Mouse (Mus musculus): ENCODE measurements around the gene Adra2b.

Gene Adra2b

DNA sequence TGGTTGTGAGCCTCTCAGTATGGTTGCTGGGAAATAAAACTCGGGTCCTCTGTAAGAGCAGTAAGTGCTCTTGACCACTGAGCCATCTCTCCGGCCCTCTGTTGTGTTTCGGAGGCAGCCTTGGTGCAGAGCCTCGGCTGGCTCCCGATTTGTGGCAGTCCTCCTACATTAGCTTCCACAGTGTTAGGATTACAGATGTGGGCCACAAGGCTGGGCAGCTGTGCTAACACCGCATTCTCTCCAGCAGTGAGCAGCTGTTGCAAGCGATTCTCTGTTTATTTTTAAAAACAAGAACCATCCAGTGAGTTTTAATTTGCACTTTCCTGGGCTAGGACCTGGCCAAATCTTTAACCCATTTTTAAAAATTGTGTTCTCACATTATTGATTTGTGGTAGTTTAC lies 20.9 kb downstream of the Adra2b start:
- no peak for DNase-seq (ENCODE audit: low spot score)

DNA sequence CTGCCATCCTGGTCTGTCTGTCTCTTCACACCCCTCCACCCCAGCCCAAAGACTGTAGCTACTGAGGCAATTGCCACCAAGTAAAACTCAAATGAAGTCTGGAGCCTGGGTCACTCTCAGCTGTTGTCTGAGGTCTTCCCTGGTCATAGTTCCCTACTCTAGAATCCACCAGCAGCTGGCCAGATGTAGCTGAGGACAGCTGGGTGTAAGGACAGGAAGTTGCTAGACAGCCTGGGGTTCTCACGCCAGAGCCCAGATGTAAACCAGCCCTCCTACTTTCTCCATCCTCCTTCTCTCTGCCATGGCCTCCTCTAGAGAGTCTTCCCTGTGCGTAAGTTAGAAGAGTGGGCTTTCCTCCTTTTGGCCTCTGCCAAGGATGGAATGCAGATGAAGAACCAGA lies 24.5 kb downstream of the Adra2b start:
- DNase-seq (ENCODE audit: low spot score) = no peak

- no peak for DNase-seq (ENCODE audit: low spot score)
Measured at GRCm38 (mm10) chr2:127390352-127390751, 27.3 kb downstream of the Adra2b start.

DNA sequence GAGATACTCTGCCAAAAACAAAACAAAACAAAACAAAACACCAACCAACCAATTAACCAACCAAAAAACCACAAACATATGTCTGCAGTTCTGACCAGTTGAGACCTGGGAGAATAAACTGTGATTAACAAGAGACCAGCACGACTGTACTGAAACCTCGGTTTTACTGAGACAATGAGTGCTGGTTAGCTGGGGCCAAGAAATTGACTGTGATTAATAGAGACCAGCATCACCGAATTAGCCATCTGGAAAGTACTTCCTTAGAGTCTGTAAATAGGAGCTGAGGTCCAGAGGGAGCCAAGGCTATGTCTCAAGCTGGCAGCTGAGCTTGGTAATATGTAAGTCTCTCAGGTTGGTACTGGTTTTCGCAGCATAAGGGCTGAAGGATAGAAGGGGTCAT lies 27.8 kb downstream of the Adra2b start:
- no peak for DNase-seq (ENCODE audit: low spot score)

- DNase-seq (ENCODE audit: low spot score) = no peak
Measured at GRCm38 (mm10) chr2:127391323-127391722, 28.3 kb downstream of the Adra2b start.

- no peak for DNase-seq (ENCODE audit: low spot score)
Measured at GRCm38 (mm10) chr2:127394606-127395161, 31.7 kb downstream of the Adra2b start.

- no peak for DNase-seq (ENCODE audit: low spot score)
Measured at GRCm38 (mm10) chr2:127398738-127399137, 35.7 kb downstream of the Adra2b start.

DNA sequence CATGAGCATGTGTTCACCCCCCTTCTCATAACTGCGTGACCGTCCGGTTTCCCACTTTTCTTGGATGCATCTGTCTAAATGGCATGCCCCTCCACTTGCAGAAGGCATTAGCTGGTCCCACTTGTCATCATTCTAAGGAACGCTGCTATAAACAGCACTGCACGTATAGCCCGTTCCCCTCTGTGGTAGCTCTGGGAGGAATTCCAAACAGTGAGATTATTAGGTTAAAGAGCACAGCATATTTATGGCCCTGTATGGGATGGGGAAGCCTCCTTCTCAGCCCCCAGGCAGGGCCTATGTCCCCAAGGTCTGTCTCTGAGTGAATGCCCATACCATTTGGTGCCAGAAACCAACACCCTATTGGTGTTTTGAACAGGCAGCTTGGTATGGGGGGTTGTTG lies 48.1 kb downstream of the Adra2b start:
- no peak for DNase-seq (ENCODE audit: low spot score)

DNA sequence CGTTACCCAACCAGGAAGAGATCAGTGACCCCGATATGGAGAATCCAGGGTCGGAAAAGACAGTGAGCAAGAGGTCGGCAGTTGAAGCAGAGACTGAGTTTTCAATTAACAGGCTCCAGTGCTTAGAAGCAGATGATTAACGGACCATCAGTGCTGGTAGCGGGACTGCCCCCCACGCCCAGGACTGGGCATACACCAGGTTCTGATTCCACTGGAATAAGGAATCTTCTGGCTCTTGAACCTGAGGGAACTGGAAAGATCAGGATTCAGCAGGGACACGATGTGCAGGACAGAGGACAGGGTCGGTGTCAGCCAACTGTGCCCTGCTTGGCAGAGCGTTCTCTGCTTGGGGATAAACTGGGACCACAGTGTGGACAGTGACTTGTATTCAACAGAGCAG lies 52.8 kb downstream of the Adra2b start:
- no peak for DNase-seq (ENCODE audit: low spot score)

DNA sequence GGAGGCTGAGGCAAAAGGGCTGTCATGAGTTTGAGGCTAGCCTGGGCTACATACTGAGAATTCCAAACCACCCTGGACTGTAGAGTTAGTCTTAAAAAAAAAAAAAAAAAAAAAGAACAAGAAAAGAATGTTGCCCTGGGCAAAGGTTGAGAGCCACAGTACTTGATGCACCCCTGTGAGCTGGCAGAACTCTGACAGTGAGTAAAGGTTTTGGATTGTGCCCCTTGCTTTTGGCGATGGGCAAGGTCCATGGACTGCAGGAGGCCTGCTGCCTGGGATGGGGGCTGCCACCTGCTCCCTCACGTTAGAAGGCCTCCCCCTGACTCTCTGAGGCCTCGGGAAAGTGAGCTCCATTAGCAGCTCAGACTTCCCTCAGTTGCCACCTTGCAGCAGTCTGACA lies 53.7 kb downstream of the Adra2b start:
- no peak for DNase-seq (ENCODE audit: low spot score)

All from ovary, postnatal 14 days (tissue).